Mouse (Mus musculus): ENCODE data around the gene Chmp1a. TPM values are rescaled to one million over a fixed set of nuclear protein-coding genes. Genes with fewer than 3 reads are reported as not detected.

The Chmp1a gene
- polyA plus RNA-seq, 1 experiment = 148 TPM

DNA sequence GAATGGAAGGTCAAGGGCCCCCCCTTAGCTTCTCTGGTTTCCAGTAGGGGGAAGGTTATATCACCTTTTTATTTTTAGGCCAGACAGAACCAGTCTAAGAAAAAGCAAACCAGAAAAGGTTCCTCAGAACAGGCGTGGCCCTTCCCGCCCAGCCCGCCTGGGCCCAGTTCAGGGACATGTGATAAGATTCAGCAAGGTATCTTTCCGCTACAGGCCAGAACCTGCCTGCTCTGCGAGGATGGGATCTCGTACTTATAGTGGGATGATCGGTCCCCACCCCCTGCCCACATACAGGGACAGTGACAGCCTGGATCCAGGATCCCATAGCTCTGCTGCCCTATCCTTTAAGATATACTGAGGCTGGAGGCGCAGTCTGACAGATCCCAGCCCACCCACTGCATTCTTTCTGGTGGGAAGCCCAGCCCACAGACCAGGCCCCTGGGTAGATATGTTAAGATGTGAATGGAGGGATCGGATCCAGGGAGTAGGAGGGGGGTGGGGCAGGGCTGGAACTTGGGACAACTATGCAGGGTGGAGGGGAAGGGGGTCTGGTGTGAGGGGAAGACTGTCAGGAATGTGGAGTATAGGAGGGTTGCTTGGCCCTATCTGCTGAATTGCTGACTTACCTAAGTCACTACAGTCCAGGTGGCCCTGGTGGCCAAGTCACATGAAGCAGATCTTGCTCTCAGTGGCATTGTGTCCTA is 56.3 kb downstream of the Chmp1a start:
- 61% methylated on average over 9 of the region's 9 CpGs for WGBS
- Histone ChIP-seq H3K4me3 (ENCODE audit: low read depth, low read length) (no peak overlapping the region), H3K36me3 (ENCODE audit: control insufficient read depth, insufficient read depth, low read length) (no peaks in the 10 kb centered on the region), H3K4me1 (ENCODE audit: control insufficient read depth, insufficient read depth, insufficient read length, low read length) (no peaks in the 10 kb centered on the region), H3K27ac (ENCODE audit: insufficient read depth, low read depth, low read length) (no peak overlapping the region), H3K27me3 (ENCODE audit: control insufficient read depth, insufficient read depth, low read length) (no peaks in the 10 kb centered on the region)
- TF ChIP-seq CTCF (IDR thresholded peaks at IDR 0.05; ENCODE audit: extremely low read depth, insufficient read length, insufficient replicate concordance, low read depth, low read length) (no peak), POLR2A (IDR thresholded peaks at IDR 0.05; ENCODE audit: low read depth, low read length) (no peak)

DNA sequence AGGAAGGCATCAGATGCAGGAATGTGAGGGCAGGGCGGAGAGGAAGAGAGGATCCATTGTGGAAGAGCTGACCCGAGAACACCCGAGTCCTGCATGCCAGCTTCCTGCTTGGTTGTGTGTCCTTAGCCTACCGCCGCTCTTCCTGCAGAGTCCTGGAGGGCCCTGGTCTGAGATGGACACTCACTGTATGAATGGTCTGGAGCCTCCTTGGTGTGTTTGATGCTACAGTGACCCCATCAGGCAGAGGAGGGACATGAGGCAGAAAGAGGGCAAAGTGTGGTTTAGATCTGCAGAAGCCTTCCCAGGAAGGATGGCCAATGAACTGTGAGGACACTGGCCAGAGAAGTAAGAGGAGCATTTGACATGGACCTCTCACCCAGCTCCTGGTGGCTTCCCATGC is 57.4 kb downstream of the Chmp1a start:
- H3K4me1 ChIP-seq (ENCODE audit: control insufficient read depth, insufficient read depth, insufficient read length, low read length) = no peaks in the 10 kb centered on the region
- TF ChIP-seq POLR2A (IDR thresholded peaks at IDR 0.05; ENCODE audit: low read depth, low read length) (no peak), CTCF (IDR thresholded peaks at IDR 0.05; ENCODE audit: extremely low read depth, insufficient read length, insufficient replicate concordance, low read depth, low read length) (no peak)
- 77% methylated on average over 5 of the region's 5 CpGs for WGBS

More for the DNA sequence above, 57.4 kb downstream of the Chmp1a start:
- Histone ChIP-seq H3K27ac (ENCODE audit: insufficient read depth, low read depth, low read length) (no peak overlapping the region), H3K36me3 (ENCODE audit: control insufficient read depth, insufficient read depth, low read length) (no peaks in the 10 kb centered on the region), H3K27me3 (ENCODE audit: control insufficient read depth, insufficient read depth, low read length) (no peaks in the 10 kb centered on the region), H3K4me3 (ENCODE audit: low read depth, low read length) (no peak overlapping the region)

Other genes with a start within 250 kb of the Chmp1a start
- gene Ankrd11, start 170.5 kb downstream of the Chmp1a start, polyA plus RNA-seq (2012; rRNA removed) = 23.9 and 79.9 TPM in 2 replicates
- gene Spg7, start 149.8 kb downstream of the Chmp1a start, polyA plus RNA-seq (2012; rRNA removed) = 54.1 and 132 TPM in 2 replicates
- gene Rpl13, start 110.4 kb downstream of the Chmp1a start, polyA plus RNA-seq (2012; rRNA removed) = 2,280 and 2,994 TPM in 2 replicates
- 0.77 and 0.94 TPM in 2 replicates for gene Cpne7, start 95.4 kb downstream of the Chmp1a start, polyA plus RNA-seq (2012; rRNA removed)
- 0.19 and 0.41 TPM in 2 replicates for gene Sult5a1, start 54.4 kb downstream of the Chmp1a start, polyA plus RNA-seq (2012; rRNA removed)
- 152 and 830 TPM in 2 replicates for gene Dpep1, start 26.5 kb downstream of the Chmp1a start, polyA plus RNA-seq (2012; rRNA removed)
- 0.10 and 0.13 TPM in 2 replicates for gene Spata33, start 69 bp upstream of the Chmp1a start, polyA plus RNA-seq (2012; rRNA removed)
- 20.7 and 27.7 TPM in 2 replicates for gene Cdk10, start 12.1 kb upstream of the Chmp1a start, polyA plus RNA-seq (2012; rRNA removed)
- 11.8 and 19.0 TPM in 2 replicates for gene Spata2l, start 23.5 kb upstream of the Chmp1a start, polyA plus RNA-seq (2012; rRNA removed)
- 20.8 and 33.8 TPM in 2 replicates for gene Zfp276, start 41.4 kb upstream of the Chmp1a start, polyA plus RNA-seq (2012; rRNA removed)
- gene Vps9d1, start 41.6 kb upstream of the Chmp1a start, polyA plus RNA-seq (2012; rRNA removed) = 48.3 and 106 TPM in 2 replicates
- 10.9 and 14.1 TPM in 2 replicates for gene Fanca, start 105.8 kb upstream of the Chmp1a start, polyA plus RNA-seq (2012; rRNA removed)
- gene Spire2, start 120.0 kb upstream of the Chmp1a start, polyA plus RNA-seq (2012; rRNA removed) = 20.9 and 56.2 TPM in 2 replicates
- gene Tcf25, start 161.0 kb upstream of the Chmp1a start, polyA plus RNA-seq (2012; rRNA removed) = 82.6 and 128 TPM in 2 replicates
- gene Mc1r, start 194.3 kb upstream of the Chmp1a start, polyA plus RNA-seq (2012; rRNA removed) = not detected in 2 replicates
- 5.5 and 9.5 TPM in 2 replicates for gene Tubb3, start 198.7 kb upstream of the Chmp1a start, polyA plus RNA-seq (2012; rRNA removed)
- 14.9 and 18.4 TPM in 2 replicates for gene Def8, start 210.8 kb upstream of the Chmp1a start, polyA plus RNA-seq (2012; rRNA removed)